Mouse (Mus musculus): ENCODE data around the gene Gm2016. TPM values are rescaled to one million over a fixed set of nuclear protein-coding genes. Genes with fewer than 3 reads are reported as not detected.
"Not testable (repeated sequence)": the region's sequence is repeated elsewhere in the genome, so short reads cannot be mapped to it uniquely, and the experiment has no call there.

Gm2016 gene
- polyA plus RNA-seq (2016; fragmentation: Nextera tagmentation; extraction: Ambion mirVana): not detected in 2 replicates

DNA sequence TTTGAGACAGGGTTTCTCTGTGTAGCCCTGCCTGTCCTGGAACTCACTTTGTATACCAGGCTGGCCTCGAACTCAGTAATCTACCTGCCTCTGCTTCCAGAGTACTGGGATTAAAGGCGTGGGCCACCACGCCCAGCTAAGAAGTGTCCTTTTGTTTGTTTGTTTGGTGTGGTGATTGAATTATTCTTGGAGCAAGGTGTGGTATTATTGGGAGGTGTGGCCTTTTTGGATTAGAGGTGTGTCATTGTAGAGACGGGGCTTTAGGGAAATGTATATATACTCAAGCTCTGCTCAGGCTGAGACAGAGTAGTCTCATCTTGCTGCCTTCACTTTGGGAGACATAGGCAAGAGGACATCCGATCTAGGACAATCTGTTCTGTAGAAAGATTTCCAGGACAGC, at the start of gene Gm2016:
TSS of gene Gm2016 (plus strand) at position 301 of the 400 bp plus-strand sequence.
- not testable (repeated sequence) for ATAC-seq (ENCODE audit: low FRiP score); H3K4me1 ChIP-seq; H3K9ac ChIP-seq; H3K27me3 ChIP-seq; H3K27ac ChIP-seq; H3K4me2 ChIP-seq (replicated peaks); H3K4me3 ChIP-seq; H3K36me3 ChIP-seq; H3K9me3 ChIP-seq (replicated peaks)
- WGBS: 85% methylated on average over 5 of the region's 5 CpGs

DNA sequence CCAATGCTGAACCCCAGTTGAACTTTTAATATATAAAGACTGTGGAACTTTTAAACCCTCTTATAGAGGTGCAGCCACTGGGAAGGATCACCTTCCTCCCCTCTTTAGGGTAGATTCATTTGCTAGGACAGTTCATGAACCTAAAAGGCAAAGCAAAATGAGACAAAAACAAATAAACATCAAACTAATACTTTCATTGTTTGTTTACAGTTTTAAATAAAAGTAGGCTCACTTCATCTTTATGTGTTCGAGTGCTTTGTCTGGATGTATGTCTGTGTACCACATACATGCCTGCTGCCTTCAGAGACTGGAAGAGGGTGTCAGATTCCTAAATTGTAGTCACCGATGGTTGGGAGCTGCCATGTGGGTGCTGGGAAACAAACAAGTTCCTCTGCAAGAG, 31.6 kb upstream of the Gm2016 start, which contains the start of gene Gm2001:
TSS of gene Gm2001 (minus strand) at position 101 of the 400 bp plus-strand sequence.
- not testable (repeated sequence) for H3K27me3 ChIP-seq; H3K4me1 ChIP-seq; H3K36me3 ChIP-seq; H3K27ac ChIP-seq; H3K4me2 ChIP-seq (replicated peaks); H3K9me3 ChIP-seq (replicated peaks); ATAC-seq (ENCODE audit: low FRiP score); H3K4me3 ChIP-seq; H3K9ac ChIP-seq
- WGBS: 83% methylated on average over 2 of the region's 2 CpGs

DNA sequence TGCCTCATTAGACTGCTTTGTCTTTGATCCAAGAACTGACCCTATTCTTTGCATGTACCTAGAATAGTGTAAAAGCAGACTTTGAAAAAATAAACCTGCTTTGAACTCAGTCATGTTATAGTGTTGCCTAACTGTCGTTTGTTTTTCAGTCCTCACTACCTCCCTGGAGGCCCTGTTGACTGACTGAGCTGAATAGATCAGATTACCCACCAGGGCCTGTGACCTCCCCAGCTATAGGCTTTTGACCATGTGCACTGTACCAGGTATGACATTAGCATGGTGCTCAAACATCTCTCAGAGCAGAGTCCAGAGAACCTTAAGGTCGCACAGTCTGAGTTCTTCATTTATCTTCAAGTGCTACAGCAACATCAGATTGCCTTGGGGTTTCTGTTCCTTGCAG, 23.2 kb upstream of the Gm2016 start:
- ATAC-seq (ENCODE audit: low FRiP score); H3K27me3 ChIP-seq; H3K9ac ChIP-seq; H3K4me3 ChIP-seq; H3K9me3 ChIP-seq (replicated peaks); H3K27ac ChIP-seq; H3K4me2 ChIP-seq (replicated peaks); H3K4me1 ChIP-seq; H3K36me3 ChIP-seq: not testable (repeated sequence)
- no CpG with 5 or more reads among the region's 2 CpGs for WGBS

DNA sequence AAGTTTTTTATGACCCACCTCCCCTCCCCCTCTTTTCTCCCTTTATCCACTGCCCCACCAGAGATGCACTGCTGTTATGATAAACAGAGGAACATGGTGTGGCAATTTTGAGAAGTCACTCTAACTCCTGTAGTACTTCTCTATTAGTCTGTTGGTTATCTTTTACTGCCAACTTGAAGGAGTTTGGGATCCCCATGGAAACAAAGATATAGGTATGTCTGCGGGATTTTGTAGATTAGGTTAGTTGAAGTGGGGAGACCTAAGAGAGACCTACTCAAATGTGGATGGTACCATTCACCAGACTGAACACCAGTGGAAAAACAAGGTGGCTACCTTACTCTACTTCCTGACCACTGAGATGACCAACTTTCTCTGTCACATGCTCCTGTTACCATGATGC, 17.8 kb upstream of the Gm2016 start:
- H3K9me3 ChIP-seq (replicated peaks); H3K27me3 ChIP-seq; H3K4me1 ChIP-seq; H3K4me3 ChIP-seq; H3K27ac ChIP-seq; H3K36me3 ChIP-seq; ATAC-seq (ENCODE audit: low FRiP score); H3K4me2 ChIP-seq (replicated peaks); H3K9ac ChIP-seq: not testable (repeated sequence)
- 85% methylated on average over 1 of the region's 1 CpGs for WGBS

DNA sequence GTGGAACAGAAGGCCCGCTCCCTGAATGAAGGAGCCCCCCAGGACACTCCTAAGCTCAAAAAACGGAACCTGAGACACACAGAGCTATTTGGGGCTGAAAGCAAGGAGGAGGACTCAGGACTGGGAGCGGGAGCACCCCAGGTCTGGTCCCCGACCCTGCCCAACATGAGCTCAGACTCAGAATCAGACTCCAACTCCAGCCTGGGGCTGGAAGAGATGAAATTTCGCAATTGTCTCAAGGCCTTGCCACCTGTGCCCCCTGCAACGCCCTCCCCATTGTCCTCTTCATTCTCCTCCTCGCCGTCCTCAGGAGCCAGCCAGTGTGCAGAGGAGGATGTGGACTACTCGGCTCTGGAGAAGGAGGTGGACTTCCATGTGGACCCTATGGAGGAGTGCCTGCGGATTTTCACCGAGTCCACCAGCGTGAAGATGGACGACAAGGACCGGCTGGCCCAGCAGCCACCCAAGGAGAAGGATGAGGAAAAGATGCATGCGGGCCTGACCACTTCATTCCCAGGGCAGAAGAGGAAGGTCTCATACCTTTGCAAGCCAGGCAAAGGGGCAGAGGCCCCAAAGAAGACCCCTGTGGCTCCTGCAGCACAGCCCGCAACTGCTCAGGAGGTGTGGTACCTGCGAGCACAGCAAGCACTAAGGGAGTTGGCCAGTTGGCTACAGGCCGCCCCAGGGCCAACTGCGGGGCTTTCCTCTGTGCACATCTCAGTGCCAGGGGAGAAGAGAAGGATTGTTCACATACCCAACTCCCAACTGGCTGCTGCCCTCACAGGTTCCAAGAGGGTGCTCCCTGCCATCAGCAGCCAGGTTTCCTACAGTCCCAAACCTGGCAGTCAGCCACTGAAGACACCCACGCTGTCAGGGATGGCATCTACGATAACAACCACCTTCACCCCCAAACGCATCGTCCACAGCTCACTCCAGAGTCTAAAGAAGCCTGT, 11.9 kb upstream of the Gm2016 start:
- not testable (repeated sequence) for H3K4me2 ChIP-seq (replicated peaks); ATAC-seq (ENCODE audit: low FRiP score); H3K9ac ChIP-seq; H3K27ac ChIP-seq; H3K4me3 ChIP-seq; H3K4me1 ChIP-seq; H3K36me3 ChIP-seq; H3K27me3 ChIP-seq
- H3K9me3 ChIP-seq (replicated peaks): peaks cover 15% of the 10 kb centered on the region
- 84% methylated on average over 23 of the region's 23 CpGs for WGBS

DNA sequence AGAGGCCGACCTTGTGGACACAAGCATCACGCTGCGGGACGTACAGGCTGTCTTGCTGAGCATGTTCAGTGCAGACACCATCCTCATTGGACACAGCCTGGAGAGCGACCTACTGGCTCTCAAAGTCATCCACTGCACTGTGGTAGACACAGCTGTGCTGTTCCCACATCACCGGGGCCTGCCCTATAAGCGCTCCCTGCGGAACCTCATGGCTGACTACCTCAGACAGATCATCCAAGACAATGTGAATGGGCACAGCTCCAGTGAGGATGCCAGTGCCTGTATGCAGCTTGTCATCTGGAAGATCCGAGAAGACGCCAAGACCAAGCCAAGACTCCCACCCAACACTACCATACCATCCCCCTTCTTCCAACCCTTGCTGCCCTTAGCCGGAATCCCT, 10.2 kb upstream of the Gm2016 start:
- not testable (repeated sequence) for H3K4me1 ChIP-seq; H3K36me3 ChIP-seq; H3K27me3 ChIP-seq; H3K9ac ChIP-seq; H3K4me2 ChIP-seq (replicated peaks); H3K4me3 ChIP-seq; H3K27ac ChIP-seq
- 94% methylated on average over 10 of the region's 11 CpGs for WGBS
- H3K9me3 ChIP-seq (replicated peaks): peaks cover 15% of the 10 kb centered on the region
- peak; percentile 29; the same call in 1 of the 2 replicates for ATAC-seq (ENCODE audit: low FRiP score)

DNA sequence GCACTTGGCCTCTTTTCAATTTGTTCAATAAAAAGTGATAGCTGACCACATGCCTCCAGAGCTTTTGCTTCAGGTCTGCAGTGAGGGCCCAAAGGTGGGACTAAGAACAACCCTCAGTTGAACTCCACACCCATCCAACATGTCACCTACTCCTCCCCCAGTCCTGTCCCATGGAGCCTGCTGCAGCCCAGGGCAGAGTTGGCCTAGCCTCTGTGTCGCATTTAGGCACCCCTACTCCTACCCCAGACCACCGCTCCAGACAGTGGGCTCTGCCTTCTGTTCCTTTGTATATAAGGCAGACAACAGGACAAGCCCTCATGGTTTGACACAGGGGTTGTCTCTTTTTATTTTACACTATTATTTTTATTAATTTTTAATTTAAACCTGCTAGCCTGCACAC, 9.8 kb upstream of the Gm2016 start:
- H3K9me3 ChIP-seq (replicated peaks): peaks cover 15% of the 10 kb centered on the region

DNA sequence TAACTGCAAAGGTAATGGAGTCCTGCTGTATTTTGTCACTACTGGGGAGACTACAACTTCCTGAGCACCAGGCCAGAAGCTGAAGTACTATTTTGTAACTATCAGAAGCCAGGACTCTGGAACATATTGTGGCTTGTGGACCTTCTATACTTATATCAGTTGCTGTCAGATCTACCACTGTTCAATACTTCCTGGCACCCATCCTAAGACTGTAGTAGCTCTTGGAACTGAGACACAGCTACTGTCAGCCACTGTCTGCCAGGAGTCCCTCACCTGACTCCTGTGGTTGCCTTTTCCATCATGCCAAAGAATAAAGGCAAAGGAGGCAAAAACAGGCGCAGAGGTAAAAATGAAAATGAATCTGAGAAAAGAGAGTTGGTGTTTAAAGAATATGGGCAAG, 21.2 kb downstream of the Gm2016 start, which contains the start of gene Gm2022:
TSS of gene Gm2022 (plus strand) at position 301 of the 400 bp plus-strand sequence.
- not testable (repeated sequence) for H3K27me3 ChIP-seq; H3K9ac ChIP-seq; H3K4me2 ChIP-seq (replicated peaks); H3K4me1 ChIP-seq; ATAC-seq (ENCODE audit: low FRiP score); H3K9me3 ChIP-seq (replicated peaks); H3K27ac ChIP-seq; H3K36me3 ChIP-seq; H3K4me3 ChIP-seq
- 91% methylated on average over 1 of the region's 1 CpGs for WGBS

More for the DNA sequence above, 9.8 kb upstream of the Gm2016 start:
- not testable (repeated sequence) for H3K36me3 ChIP-seq; H3K9ac ChIP-seq; ATAC-seq (ENCODE audit: low FRiP score); H3K4me2 ChIP-seq (replicated peaks); H3K27ac ChIP-seq; H3K4me3 ChIP-seq; H3K27me3 ChIP-seq; H3K4me1 ChIP-seq
- 82% methylated on average over 2 of the region's 2 CpGs for WGBS

DNA sequence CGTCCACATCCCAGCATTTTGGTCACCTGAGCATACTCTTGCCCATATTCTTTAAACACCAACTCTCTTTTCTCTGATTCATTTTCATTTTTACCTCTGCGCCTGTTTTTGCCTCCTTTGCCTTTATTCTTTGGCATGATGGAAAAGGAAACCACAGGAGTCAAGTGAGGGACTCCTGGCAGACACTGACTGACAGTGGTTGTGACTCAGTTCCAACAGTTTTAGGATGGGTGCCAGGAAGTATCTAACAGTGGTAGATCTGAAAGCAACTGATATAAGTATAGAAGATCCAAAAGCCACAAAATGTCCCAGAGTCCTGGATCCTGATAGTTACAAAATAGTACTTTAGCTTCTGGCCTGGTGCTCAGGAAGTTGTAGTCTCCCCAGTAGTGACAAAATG, 45.8 kb downstream of the Gm2016 start, which contains the start of gene Gm2035:
TSS of gene Gm2035 (minus strand) at position 137 of the 400 bp plus-strand sequence.
- WGBS: 65% methylated on average over 2 of the region's 2 CpGs
- H3K9ac ChIP-seq; H3K4me2 ChIP-seq (replicated peaks); H3K27ac ChIP-seq; H3K9me3 ChIP-seq (replicated peaks); H3K4me1 ChIP-seq; H3K4me3 ChIP-seq; ATAC-seq (ENCODE audit: low FRiP score); H3K27me3 ChIP-seq; H3K36me3 ChIP-seq: not testable (repeated sequence)

Other genes with a start within 250 kb of the Gm2016 start
- not detected in 2 replicates for gene Gm16381, start 229.5 kb upstream of the Gm2016 start, polyA plus RNA-seq (2016; fragmentation: Nextera tagmentation; extraction: Ambion mirVana)
- not detected in 2 replicates for gene Gm21319, start 98.3 kb upstream of the Gm2016 start, polyA plus RNA-seq (2016; fragmentation: Nextera tagmentation; extraction: Ambion mirVana)
- not detected in 2 replicates for gene Gm21936, start 78.6 kb upstream of the Gm2016 start, polyA plus RNA-seq (2016; fragmentation: Nextera tagmentation; extraction: Ambion mirVana)
- not detected in 2 replicates for gene BB287469, start 57.5 kb upstream of the Gm2016 start, polyA plus RNA-seq (2016; fragmentation: Nextera tagmentation; extraction: Ambion mirVana)
- gene Gm2001, start 31.7 kb upstream of the Gm2016 start, polyA plus RNA-seq (2016; fragmentation: Nextera tagmentation; extraction: Ambion mirVana): not detected in 2 replicates
- gene Gm2022, start 21.3 kb downstream of the Gm2016 start, polyA plus RNA-seq (2016; fragmentation: Nextera tagmentation; extraction: Ambion mirVana): not detected in 2 replicates
- gene Gm2035, start 45.8 kb downstream of the Gm2016 start, polyA plus RNA-seq (2016; fragmentation: Nextera tagmentation; extraction: Ambion mirVana): not detected in 2 replicates
- gene Gm2042, start 80.0 kb downstream of the Gm2016 start, polyA plus RNA-seq (2016; fragmentation: Nextera tagmentation; extraction: Ambion mirVana): not detected in 2 replicates
- gene Gm2075, start 137.8 kb downstream of the Gm2016 start, polyA plus RNA-seq (2016; fragmentation: Nextera tagmentation; extraction: Ambion mirVana): not detected in 2 replicates
- gene Gm6803, start 144.7 kb downstream of the Gm2016 start, polyA plus RNA-seq (2016; fragmentation: Nextera tagmentation; extraction: Ambion mirVana): not detected in 2 replicates
- gene Gm2056, start 152.9 kb downstream of the Gm2016 start, polyA plus RNA-seq (2016; fragmentation: Nextera tagmentation; extraction: Ambion mirVana): not detected in 2 replicates
- gene Gm16368, start 209.6 kb downstream of the Gm2016 start, polyA plus RNA-seq (2016; fragmentation: Nextera tagmentation; extraction: Ambion mirVana): not detected in 2 replicates